Mouse (Mus musculus) ES-Bruce4 (cell line): ENCODE data around the gene Xrn1.

ENCODE experiments used
- CTCF ChIP-seq: IDR thresholded peaks from one replicate; pipeline ENCODE4 v1.8.1; 2011; ENCODE audit warnings: low read depth, low read length
- EP300 ChIP-seq: IDR thresholded peaks from 2 replicates; pipeline ENCODE4 v1.6.1; 2011; ENCODE audit warnings: low read depth, low read length; ENCODE audit not compliant: insufficient read depth

DNA sequence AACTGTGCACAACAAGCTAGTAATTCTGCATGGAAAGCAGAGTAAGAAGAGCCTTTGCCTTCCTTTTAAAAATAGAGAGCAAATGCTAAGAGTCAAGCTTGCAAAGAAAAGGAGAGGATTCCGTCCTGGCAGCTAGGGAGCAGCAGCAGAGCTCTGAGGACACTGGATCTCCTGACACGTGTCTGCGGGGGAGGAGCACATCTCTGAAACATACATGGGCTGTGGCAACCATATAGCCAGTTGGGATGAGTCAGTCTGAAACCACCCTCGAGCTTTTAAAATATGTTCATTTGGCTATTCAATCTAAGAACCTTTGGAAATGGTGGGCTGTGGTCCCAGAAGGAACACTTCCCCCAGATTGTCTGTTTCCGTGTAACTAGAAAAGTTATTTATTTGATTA is 100.3 kb downstream of the Xrn1 start:
- TF ChIP-seq EP300 (no peak), CTCF (no peak)
